Mouse (Mus musculus): ENCODE data around the gene Megf8.

Gene Megf8

GRCm38 (mm10) chr7:25333596-25334307 lies 16.8 kb downstream of the Megf8 start:
- peak in 1 of 2 experiments; percentile 58 for DNase-seq (ENCODE audit: low spot score in 2 of 2)

- DNase-seq (ENCODE audit: low spot score in 2 of 2), result no peak
Measured at GRCm38 (mm10) chr7:25334472-25334871, 17.5 kb downstream of the Megf8 start.

- no peak for DNase-seq (ENCODE audit: low spot score in 2 of 2)
Measured at GRCm38 (mm10) chr7:25339329-25339728, 22.4 kb downstream of the Megf8 start.

GRCm38 (mm10) chr7:25341000-25341784 lies 24.2 kb downstream of the Megf8 start:
- DNase-seq (ENCODE audit: low spot score in 2 of 2), result no peak

- no peak for DNase-seq (ENCODE audit: low spot score in 2 of 2)
Measured at GRCm38 (mm10) chr7:25348861-25349260, 31.9 kb downstream of the Megf8 start.

- DNase-seq (ENCODE audit: low spot score in 2 of 2), result no peak
Measured at GRCm38 (mm10) chr7:25358721-25359206, 41.8 kb downstream of the Megf8 start.

GRCm38 (mm10) chr7:25363151-25363550 lies 46.2 kb downstream of the Megf8 start:
- no peak for DNase-seq (ENCODE audit: low spot score in 2 of 2)

GRCm38 (mm10) chr7:25363632-25364031 lies 46.7 kb downstream of the Megf8 start:
- DNase-seq (ENCODE audit: low spot score in 2 of 2), result no peak

GRCm38 (mm10) chr7:25365937-25366625 lies 49.1 kb downstream of the Megf8 start:
- DNase-seq (ENCODE audit: low spot score in 2 of 2), result no peak

GRCm38 (mm10) chr7:25367632-25368293 lies 50.8 kb downstream of the Megf8 start:
- no peak for DNase-seq (ENCODE audit: low spot score in 2 of 2)

GRCm38 (mm10) chr7:25368333-25368732 lies 51.4 kb downstream of the Megf8 start:
- DNase-seq (ENCODE audit: low spot score in 2 of 2), result no peak

- DNase-seq (ENCODE audit: low spot score in 2 of 2), result no peak
Measured at GRCm38 (mm10) chr7:25369058-25369749, 52.2 kb downstream of the Megf8 start, which contains the start of gene Cnfn. Cnfn (minus strand) TSS chr7:25369724.

- DNase-seq (ENCODE audit: low spot score in 2 of 2), result no peak
Measured at GRCm38 (mm10) chr7:25372441-25372840, 55.5 kb downstream of the Megf8 start.

- DNase-seq (ENCODE audit: low spot score in 2 of 2), result peak; percentile 71 to 85
Measured at GRCm38 (mm10) chr7:25376556-25376955, 59.6 kb downstream of the Megf8 start.

- no peak for DNase-seq (ENCODE audit: low spot score in 2 of 2)
Measured at GRCm38 (mm10) chr7:25377100-25377700, 60.2 kb downstream of the Megf8 start.

- DNase-seq (ENCODE audit: low spot score in 2 of 2), result no peak
Measured at GRCm38 (mm10) chr7:25378181-25379100, 61.5 kb downstream of the Megf8 start.

GRCm38 (mm10) chr7:25379551-25380351 lies 62.8 kb downstream of the Megf8 start:
- DNase-seq (ENCODE audit: low spot score in 2 of 2), result peak in 1 of 2 experiments; percentile 56

GRCm38 (mm10) chr7:25380392-25381283 lies 63.7 kb downstream of the Megf8 start:
- DNase-seq (ENCODE audit: low spot score in 2 of 2), result peak in 1 of 2 experiments; percentile 58
